ENCODE assay signal across 8 mouse cellular contexts in genomic region chr7:19029084-19029653, GRCm38 (mm10). TPM values are rescaled to one million over a fixed set of nuclear protein-coding genes. Genes with fewer than 3 reads are reported as not detected.
DNase-seq lines count a peak whose midpoint lies in the region; ATAC-seq and TF ChIP-seq lines count a peak whose summit lies in the region.

No protein-coding gene starts in this region.

- in situ Hi-C loops in Patski (cut with MboI; ENCODE audit: low pct_unique_long_range_greater_than_20kb), result no loop called here

- CTCF ChIA-PET in Patski (lab: Charles Lee), result interaction anchor here (0.8 to 1.2 kb wide), 2 partner anchors 24 to 132 kb away, joined by 3 read pairs; no protein-coding TSS in a partner anchor

- H3K9ac ChIP-seq in midbrain, embryonic 16.5 days (ENCODE audit: low read depth, low read length), result no peak overlapping the region
- no peak overlapping the region for H3K9ac ChIP-seq in forebrain, embryonic 15.5 days (replicated peaks)
- H3K9ac ChIP-seq in intestine, embryonic 15.5 days, result no peak overlapping the region
- H3K9ac ChIP-seq in lung, postnatal 0 days (replicated peaks; ENCODE audit: low read depth), result no peak overlapping the region

- peaks cover 62% of the 10 kb centered on the region for H3K36me3 ChIP-seq in midbrain, embryonic 10.5 days
- peaks cover 24% of the 10 kb centered on the region for H3K36me3 ChIP-seq in midbrain, embryonic 16.5 days (ENCODE audit: control insufficient read depth, insufficient read depth, low read length)
- H3K36me3 ChIP-seq in forebrain, embryonic 15.5 days, result peaks cover 46% of the 10 kb centered on the region
- H3K36me3 ChIP-seq in intestine, embryonic 15.5 days, result peaks cover 35% of the 10 kb centered on the region
- peaks cover 33% of the 10 kb centered on the region; the same call in 1 of the 2 replicates for H3K36me3 ChIP-seq in lung, postnatal 0 days (ENCODE audit: insufficient read depth, low read length)

- POLR2A ChIA-PET in Patski (lab: Charles Lee), result no interaction called here

- TF ChIP-seq EP300 in lung, postnatal 0 days (IDR thresholded peaks at IDR 0.05), result no peak

- DNase-seq in midbrain, embryonic 10.5 days (ENCODE audit: low spot score), result peak; percentile 57
- DNase-seq in Patski (ENCODE audit: low read depth, low spot score), result no peak
- peak; percentile 72 for DNase-seq in lung, postnatal 0 days (ENCODE audit: low spot score)
- DNase-seq in spleen, postnatal 10 days (ENCODE audit: low spot score in 2 of 2), result peak; percentile 48 to 77
- no peak for DNase-seq in layer of hippocampus, adult 9-11 months

- no peak overlapping the region for H3K27ac ChIP-seq in midbrain, embryonic 10.5 days (replicated peaks)
- H3K27ac ChIP-seq in midbrain, embryonic 16.5 days (ENCODE audit: low read length), result no peak overlapping the region
- H3K27ac ChIP-seq in forebrain, embryonic 15.5 days (replicated peaks), result no peak overlapping the region
- no peak overlapping the region for H3K27ac ChIP-seq in intestine, embryonic 15.5 days
- H3K27ac ChIP-seq in lung, postnatal 0 days (ENCODE audit: low read length), result no peak overlapping the region

- TF ChIP-seq CTCF in Patski (IDR thresholded peaks at IDR 0.05), result no peak
- peak; percentile 85 for TF ChIP-seq CTCF in lung, postnatal 0 days (IDR thresholded peaks at IDR 0.05)

- WGBS in midbrain, embryonic 10.5 days, result 63% methylated on average over 6 of the region's 6 CpGs
- WGBS in midbrain, embryonic 16.5 days, result 53% methylated on average over 6 of the region's 6 CpGs
- 58% methylated on average over 6 of the region's 6 CpGs for WGBS in forebrain, embryonic 15.5 days
- WGBS in intestine, embryonic 15.5 days, result 60% methylated on average over 6 of the region's 6 CpGs
- WGBS in lung, postnatal 0 days, result 59% methylated on average over 6 of the region's 6 CpGs

- H3K4me2 ChIP-seq in midbrain, embryonic 16.5 days (ENCODE audit: low read length), result no peak overlapping the region
- no peak overlapping the region for H3K4me2 ChIP-seq in forebrain, embryonic 15.5 days (replicated peaks)
- no peak overlapping the region for H3K4me2 ChIP-seq in intestine, embryonic 15.5 days (replicated peaks)
- no peak overlapping the region for H3K4me2 ChIP-seq in lung, postnatal 0 days (replicated peaks; ENCODE audit: low read depth, low read length)

- no peak overlapping the region for H3K4me3 ChIP-seq in midbrain, embryonic 10.5 days
- H3K4me3 ChIP-seq in midbrain, embryonic 16.5 days (ENCODE audit: low read depth, low read length), result no peak overlapping the region
- H3K4me3 ChIP-seq in forebrain, embryonic 15.5 days, result no peak overlapping the region
- no peak overlapping the region for H3K4me3 ChIP-seq in intestine, embryonic 15.5 days (replicated peaks)
- no peak overlapping the region for H3K4me3 ChIP-seq in lung, postnatal 0 days (ENCODE audit: low read depth, low read length)

- H3K4me1 ChIP-seq in midbrain, embryonic 10.5 days, result peaks cover 27% of the 10 kb centered on the region
- H3K4me1 ChIP-seq in midbrain, embryonic 16.5 days (ENCODE audit: control insufficient read depth, insufficient read depth, low read length), result peaks cover 13% of the 10 kb centered on the region
- peaks cover 23% of the 10 kb centered on the region for H3K4me1 ChIP-seq in forebrain, embryonic 15.5 days
- peaks cover 9% of the 10 kb centered on the region for H3K4me1 ChIP-seq in intestine, embryonic 15.5 days (replicated peaks)
- no peaks in the 10 kb centered on the region; the same call in 1 of the 2 replicates for H3K4me1 ChIP-seq in lung, postnatal 0 days (ENCODE audit: insufficient read depth, low read depth, low read length)

- ATAC-seq in midbrain, embryonic 16.5 days, result no peak
- peak; percentile 63 for ATAC-seq in Patski
- peak; percentile 14; the same call in 1 of the 2 replicates for ATAC-seq in forebrain, embryonic 15.5 days (replicated peaks)
- ATAC-seq in intestine, embryonic 15.5 days, result peak; percentile 24
- peak; percentile 65 for ATAC-seq in lung, postnatal 0 days

- no peaks in the 10 kb centered on the region for H3K9me3 ChIP-seq in midbrain, embryonic 10.5 days (replicated peaks)
- H3K9me3 ChIP-seq in midbrain, embryonic 16.5 days (replicated peaks; ENCODE audit: control insufficient read depth, low read length, poor library complexity, severe bottlenecking), result no peaks in the 10 kb centered on the region
- H3K9me3 ChIP-seq in forebrain, embryonic 15.5 days, result no peaks in the 10 kb centered on the region
- no peaks in the 10 kb centered on the region for H3K9me3 ChIP-seq in intestine, embryonic 15.5 days
- no peaks in the 10 kb centered on the region for H3K9me3 ChIP-seq in lung, postnatal 0 days (ENCODE audit: low read length)

- H3K27me3 ChIP-seq in midbrain, embryonic 10.5 days (ENCODE audit: low read depth, poor library complexity, severe bottlenecking), result no peaks in the 10 kb centered on the region
- no peaks in the 10 kb centered on the region for H3K27me3 ChIP-seq in midbrain, embryonic 16.5 days (ENCODE audit: control insufficient read depth, insufficient read depth, low read depth, low read length)
- H3K27me3 ChIP-seq in Patski, result no peaks in the 10 kb centered on the region
- no peaks in the 10 kb centered on the region for H3K27me3 ChIP-seq in forebrain, embryonic 15.5 days
- H3K27me3 ChIP-seq in intestine, embryonic 15.5 days (replicated peaks), result no peaks in the 10 kb centered on the region
- H3K27me3 ChIP-seq in lung, postnatal 0 days (replicated peaks; ENCODE audit: insufficient read depth, low read length), result no peaks in the 10 kb centered on the region

RNA-seq across cellular contexts. Expression of gene Sympk, which starts 5.0 kb away (rescaled TPM):
- 40.3 and 45.7 TPM in 2 replicates for polyA plus RNA-seq in midbrain, embryonic 10.5 days (2016; fragmentation: Nextera tagmentation; extraction: Ambion mirVana)
- 25.6 and 28.7 TPM in 2 replicates for polyA plus RNA-seq in midbrain, embryonic 16.5 days (2015; fragmentation: Nextera tagmentation; extraction: Ambion mirVana)
- polyA plus RNA-seq in Patski (2021), result 104 TPM
- polyA plus RNA-seq in forebrain, embryonic 15.5 days (2015; fragmentation: Nextera tagmentation; extraction: Ambion mirVana), result 34.8 and 35.4 TPM in 2 replicates
- polyA plus RNA-seq in intestine, embryonic 15.5 days (2015; fragmentation: Nextera tagmentation; extraction: Ambion mirVana), result 29.6 and 30.3 TPM in 2 replicates
- polyA plus RNA-seq in lung, postnatal 0 days (2015; fragmentation: Nextera tagmentation; extraction: Ambion mirVana), result 10.4 and 11.8 TPM in 2 replicates

RNA-seq across cellular contexts. Expression of gene Foxa3, which starts 5.8 kb away (rescaled TPM):
- polyA plus RNA-seq in midbrain, embryonic 10.5 days (2016; fragmentation: Nextera tagmentation; extraction: Ambion mirVana), result 0.09 TPM in 1 of 2 replicates, not detected in the other
- polyA plus RNA-seq in midbrain, embryonic 16.5 days (2015; fragmentation: Nextera tagmentation; extraction: Ambion mirVana), result not detected in 2 replicates
- 0.09 TPM for polyA plus RNA-seq in Patski (2021)
- polyA plus RNA-seq in forebrain, embryonic 15.5 days (2015; fragmentation: Nextera tagmentation; extraction: Ambion mirVana), result 0.18 TPM in 1 of 2 replicates, not detected in the other
- 26.6 and 28.3 TPM in 2 replicates for polyA plus RNA-seq in intestine, embryonic 15.5 days (2015; fragmentation: Nextera tagmentation; extraction: Ambion mirVana)
- polyA plus RNA-seq in lung, postnatal 0 days (2015; fragmentation: Nextera tagmentation; extraction: Ambion mirVana), result 0.49 and 0.70 TPM in 2 replicates

RNA-seq across cellular contexts. Expression of gene Rsph6a, which starts 25.3 kb away (rescaled TPM):
- not detected in 2 replicates for polyA plus RNA-seq in midbrain, embryonic 10.5 days (2016; fragmentation: Nextera tagmentation; extraction: Ambion mirVana)
- 0.14 and 0.28 TPM in 2 replicates for polyA plus RNA-seq in midbrain, embryonic 16.5 days (2015; fragmentation: Nextera tagmentation; extraction: Ambion mirVana)
- polyA plus RNA-seq in Patski (2021), result not detected
- not detected in 2 replicates for polyA plus RNA-seq in forebrain, embryonic 15.5 days (2015; fragmentation: Nextera tagmentation; extraction: Ambion mirVana)
- not detected in 2 replicates for polyA plus RNA-seq in intestine, embryonic 15.5 days (2015; fragmentation: Nextera tagmentation; extraction: Ambion mirVana)
- polyA plus RNA-seq in lung, postnatal 0 days (2015; fragmentation: Nextera tagmentation; extraction: Ambion mirVana), result not detected in 2 replicates

RNA-seq across cellular contexts. Expression of gene Irf2bp1, which starts 25.3 kb away (rescaled TPM):
- polyA plus RNA-seq in midbrain, embryonic 10.5 days (2016; fragmentation: Nextera tagmentation; extraction: Ambion mirVana), result 21.4 and 23.5 TPM in 2 replicates
- polyA plus RNA-seq in midbrain, embryonic 16.5 days (2015; fragmentation: Nextera tagmentation; extraction: Ambion mirVana), result 26.0 and 26.7 TPM in 2 replicates
- polyA plus RNA-seq in Patski (2021), result 31.5 TPM
- polyA plus RNA-seq in forebrain, embryonic 15.5 days (2015; fragmentation: Nextera tagmentation; extraction: Ambion mirVana), result 35.4 and 36.7 TPM in 2 replicates
- polyA plus RNA-seq in intestine, embryonic 15.5 days (2015; fragmentation: Nextera tagmentation; extraction: Ambion mirVana), result 24.5 and 24.6 TPM in 2 replicates
- 11.7 and 12.2 TPM in 2 replicates for polyA plus RNA-seq in lung, postnatal 0 days (2015; fragmentation: Nextera tagmentation; extraction: Ambion mirVana)

RNA-seq across cellular contexts. Expression of gene Mypop, which starts 38.1 kb away (rescaled TPM):
- 4.0 and 4.1 TPM in 2 replicates for polyA plus RNA-seq in midbrain, embryonic 10.5 days (2016; fragmentation: Nextera tagmentation; extraction: Ambion mirVana)
- polyA plus RNA-seq in midbrain, embryonic 16.5 days (2015; fragmentation: Nextera tagmentation; extraction: Ambion mirVana), result 3.9 and 5.1 TPM in 2 replicates
- polyA plus RNA-seq in Patski (2021), result 15.3 TPM
- polyA plus RNA-seq in forebrain, embryonic 15.5 days (2015; fragmentation: Nextera tagmentation; extraction: Ambion mirVana), result 4.4 and 5.5 TPM in 2 replicates
- 2.5 and 2.9 TPM in 2 replicates for polyA plus RNA-seq in intestine, embryonic 15.5 days (2015; fragmentation: Nextera tagmentation; extraction: Ambion mirVana)
- 2.3 and 2.6 TPM in 2 replicates for polyA plus RNA-seq in lung, postnatal 0 days (2015; fragmentation: Nextera tagmentation; extraction: Ambion mirVana)

Comparison
In these comparisons a context has a peak if more than half of its experiments do, and no peak if none do; other contexts are left out.
1. DNase-seq: peak in midbrain, embryonic 10.5 days (single experiment), lung, postnatal 0 days (single experiment) and spleen, postnatal 10 days (2 of 2); none in Patski (single experiment) and layer of hippocampus, adult 9-11 months (single experiment).
2. RNA of gene Foxa3, which starts 5.8 kb away (polyA plus RNA-seq): 26.6 to 28.3 TPM in intestine, embryonic 15.5 days; 0.49 to 0.70 TPM in lung, postnatal 0 days, 0.09 TPM in Patski (single experiment), 0.09 TPM in midbrain, embryonic 10.5 days, not detected in midbrain, embryonic 16.5 days and 0.18 TPM in forebrain, embryonic 15.5 days; every median in the first group is over 10 times any median in the second.